8 mouse cellular contexts compared by ENCODE assay signal in genomic region chr19:4557796-4558569, GRCm38 (mm10). TPM values are rescaled to one million over a fixed set of nuclear protein-coding genes. Genes with fewer than 3 reads are reported as not detected.
DNase-seq lines count a peak whose midpoint lies in the region; ATAC-seq lines count a peak whose summit lies in the region.

No protein-coding gene starts in this region.

- H3K27me3 ChIP-seq in embryonic facial prominence, embryonic 13.5 days = no peaks in the 10 kb centered on the region
- no peaks in the 10 kb centered on the region for H3K27me3 ChIP-seq in hindbrain, embryonic 13.5 days
- no peaks in the 10 kb centered on the region for H3K27me3 ChIP-seq in midbrain, embryonic 15.5 days (replicated peaks)

- WGBS in embryonic facial prominence, embryonic 13.5 days = 37% methylated on average over 8 of the region's 8 CpGs
- 65% methylated on average over 8 of the region's 8 CpGs for WGBS in hindbrain, embryonic 13.5 days
- WGBS in midbrain, embryonic 15.5 days = 57% methylated on average over 8 of the region's 8 CpGs

- no peak overlapping the region; the same call in 1 of the 2 replicates for H3K27ac ChIP-seq in embryonic facial prominence, embryonic 13.5 days
- peak overlapping the region; percentile 73 for H3K27ac ChIP-seq in hindbrain, embryonic 13.5 days
- peak overlapping the region; percentile 53 for H3K27ac ChIP-seq in midbrain, embryonic 15.5 days

- ATAC-seq in embryonic facial prominence, embryonic 13.5 days (ENCODE audit: insufficient number of reproducible peaks, insufficient read depth, low FRiP score, low TSS enrichment, low read depth) = no peak
- peak; percentile 77 for ATAC-seq in hindbrain, embryonic 13.5 days (ENCODE audit: low FRiP score)
- ATAC-seq in midbrain, embryonic 15.5 days (replicated peaks) = peak; percentile 58

- no peak overlapping the region for H3K4me2 ChIP-seq in embryonic facial prominence, embryonic 13.5 days
- no peak overlapping the region for H3K4me2 ChIP-seq in hindbrain, embryonic 13.5 days
- no peak overlapping the region for H3K4me2 ChIP-seq in midbrain, embryonic 15.5 days

- no peaks in the 10 kb centered on the region for H3K9me3 ChIP-seq in embryonic facial prominence, embryonic 13.5 days
- no peaks in the 10 kb centered on the region for H3K9me3 ChIP-seq in hindbrain, embryonic 13.5 days
- no peaks in the 10 kb centered on the region for H3K9me3 ChIP-seq in midbrain, embryonic 15.5 days

- peaks cover 17% of the 10 kb centered on the region for H3K4me1 ChIP-seq in embryonic facial prominence, embryonic 13.5 days
- H3K4me1 ChIP-seq in hindbrain, embryonic 13.5 days (replicated peaks) = peaks cover 27% of the 10 kb centered on the region
- H3K4me1 ChIP-seq in midbrain, embryonic 15.5 days = peaks cover 6% of the 10 kb centered on the region; the same call in 1 of the 2 replicates

- H3K36me3 ChIP-seq in embryonic facial prominence, embryonic 13.5 days = no peaks in the 10 kb centered on the region
- no peaks in the 10 kb centered on the region for H3K36me3 ChIP-seq in hindbrain, embryonic 13.5 days
- H3K36me3 ChIP-seq in midbrain, embryonic 15.5 days (replicated peaks) = no peaks in the 10 kb centered on the region

- H3K9ac ChIP-seq in embryonic facial prominence, embryonic 13.5 days = peak overlapping the region; percentile 12; the same call in 1 of the 2 replicates
- no peak overlapping the region for H3K9ac ChIP-seq in hindbrain, embryonic 13.5 days
- H3K9ac ChIP-seq in midbrain, embryonic 15.5 days = no peak overlapping the region

- peak; percentile 23 to 57 for DNase-seq in spleen, postnatal 36 days (ENCODE audit: low spot score in 2 of 2)
- DNase-seq in spleen, adult 18-20 months = no peak
- peak; percentile 21 for DNase-seq in left cerebral cortex, adult 11 months (ENCODE audit: low spot score)
- DNase-seq in embryo, embryonic 10.5 days (ENCODE audit: low spot score) = no peak
- DNase-seq in MN1 (ENCODE audit: low spot score) = no peak

- no peak overlapping the region for H3K4me3 ChIP-seq in embryonic facial prominence, embryonic 13.5 days
- H3K4me3 ChIP-seq in hindbrain, embryonic 13.5 days = no peak overlapping the region
- H3K4me3 ChIP-seq in midbrain, embryonic 15.5 days = no peak overlapping the region

RNA-seq across cellular contexts. Expression of gene Pcx, which starts 47.7 kb away (rescaled TPM):
- 24.8 and 26.3 TPM in 2 replicates for polyA plus RNA-seq in embryonic facial prominence, embryonic 13.5 days (2015; fragmentation: Nextera tagmentation; extraction: Ambion mirVana)
- polyA plus RNA-seq in hindbrain, embryonic 13.5 days (2015; fragmentation: Nextera tagmentation; extraction: Ambion mirVana) = 22.5 and 24.3 TPM in 2 replicates
- polyA plus RNA-seq in midbrain, embryonic 15.5 days (2015; fragmentation: Nextera tagmentation; extraction: Ambion mirVana) = 26.6 and 30.5 TPM in 2 replicates

RNA-seq across cellular contexts. Expression of gene Lrfn4, which starts 57.5 kb away (rescaled TPM):
- polyA plus RNA-seq in embryonic facial prominence, embryonic 13.5 days (2015; fragmentation: Nextera tagmentation; extraction: Ambion mirVana) = 8.7 and 9.9 TPM in 2 replicates
- 9.0 and 10.4 TPM in 2 replicates for polyA plus RNA-seq in hindbrain, embryonic 13.5 days (2015; fragmentation: Nextera tagmentation; extraction: Ambion mirVana)
- 12.7 and 13.9 TPM in 2 replicates for polyA plus RNA-seq in midbrain, embryonic 15.5 days (2015; fragmentation: Nextera tagmentation; extraction: Ambion mirVana)

RNA-seq across cellular contexts. Expression of gene 2010003K11Rik, which starts 59.6 kb away (rescaled TPM):
- not detected in 2 replicates for polyA plus RNA-seq in embryonic facial prominence, embryonic 13.5 days (2015; fragmentation: Nextera tagmentation; extraction: Ambion mirVana)
- polyA plus RNA-seq in hindbrain, embryonic 13.5 days (2015; fragmentation: Nextera tagmentation; extraction: Ambion mirVana) = not detected in 2 replicates
- not detected in 2 replicates for polyA plus RNA-seq in midbrain, embryonic 15.5 days (2015; fragmentation: Nextera tagmentation; extraction: Ambion mirVana)

Comparison
In these comparisons a context has a peak if more than half of its experiments do, and no peak if none do; other contexts are left out.
1. DNase-seq: peak in spleen, postnatal 36 days (2 of 2) and left cerebral cortex, adult 11 months (single experiment); none in spleen, adult 18-20 months (0 of 2), embryo, embryonic 10.5 days (single experiment) and MN1 (single experiment).